Mouse (Mus musculus): ENCODE results near the gene Rubcnl. TPM values are rescaled to one million over a fixed set of nuclear protein-coding genes. Genes with fewer than 3 reads are reported as not detected.

Rubcnl gene
- 0.43 TPM for polyA plus RNA-seq (2017; shearing (Covaris generic))

DNA sequence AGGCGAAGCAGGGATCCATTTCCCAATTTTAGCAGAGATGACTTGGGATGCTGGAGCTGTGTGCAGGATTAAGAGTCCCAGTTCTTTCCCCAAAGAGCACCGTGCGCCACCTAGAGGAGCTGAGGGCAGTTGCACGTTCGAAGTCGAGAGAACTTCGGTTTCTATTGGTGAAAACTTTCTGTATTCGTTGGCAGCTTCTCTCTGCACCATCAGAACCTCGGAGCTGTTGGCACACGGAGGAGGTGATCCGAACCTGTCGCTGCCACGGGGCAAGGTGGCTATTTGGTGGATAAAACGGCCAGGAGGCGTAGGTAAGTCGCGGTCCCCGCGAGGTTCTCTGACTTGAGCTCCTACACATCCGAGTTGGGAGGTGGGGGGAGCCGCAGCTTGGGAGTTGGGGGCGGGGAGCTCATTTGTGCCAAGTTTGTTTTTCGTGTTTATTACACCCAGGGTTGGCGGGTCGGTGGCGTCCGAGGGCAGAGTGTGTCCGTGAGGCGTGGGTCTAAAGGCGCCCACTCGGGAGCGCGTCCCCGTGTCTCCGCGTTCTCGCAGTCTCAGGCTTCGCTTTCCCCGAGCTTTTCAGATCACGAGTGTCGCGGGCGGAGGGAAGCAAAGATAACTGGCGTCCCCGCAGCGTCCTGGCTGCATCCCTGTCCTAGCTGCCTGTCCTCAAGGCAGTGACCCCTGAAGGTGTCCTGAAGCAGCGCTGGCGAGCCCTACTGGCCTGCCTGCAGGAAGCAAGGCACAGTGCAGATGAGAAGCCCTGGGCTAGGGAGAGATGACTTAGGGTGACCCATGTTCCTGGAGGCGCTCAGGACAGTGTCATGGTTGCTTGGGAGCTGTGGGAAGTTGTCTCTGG, at the start of gene Rubcnl:
Gene Rubcnl (plus strand): TSS at position 172 of the 859 bp plus-strand sequence.

Other genes starting within 250 kb of the Rubcnl start
- 62.8 TPM for gene Lrch1, start 68.2 kb upstream of the Rubcnl start, polyA plus RNA-seq (2017; shearing (Covaris generic))
- 0.20 TPM for gene Lrrc63, start 114.9 kb downstream of the Rubcnl start, polyA plus RNA-seq (2017; shearing (Covaris generic))
- 1,069 TPM for gene Lcp1, start 115.1 kb downstream of the Rubcnl start, polyA plus RNA-seq (2017; shearing (Covaris generic))
- not detected for gene Cpb2, start 226.3 kb downstream of the Rubcnl start, polyA plus RNA-seq (2017; shearing (Covaris generic))

Measured in effector memory CD4-positive, alpha-beta T cell, adult 7 months (primary cell).